Mouse (Mus musculus): Measurements from ENCODE around the gene Vmn1r131. TPM values are rescaled to one million over a fixed set of nuclear protein-coding genes. Genes with fewer than 3 reads are reported as not detected.
"Not testable (repeated sequence)": the region's sequence is repeated elsewhere in the genome, so short reads cannot be mapped to it uniquely, and the experiment has no call there.

The Vmn1r131 gene
- not detected in 2 replicates for polyA plus RNA-seq (2015; fragmentation: Nextera tagmentation; extraction: Ambion mirVana)

- not testable (repeated sequence) for H3K4me1 ChIP-seq; H3K36me3 ChIP-seq; H3K4me2 ChIP-seq; H3K27ac ChIP-seq; H3K9me3 ChIP-seq; H3K9ac ChIP-seq; ATAC-seq (ENCODE audit: insufficient read depth, low FRiP score, low read depth); H3K27me3 ChIP-seq (replicated peaks); H3K4me3 ChIP-seq (replicated peaks)
- no CpG with 5 or more reads among the region's 2 CpGs for WGBS
Measured at GRCm38 (mm10) chr7:21545990-21546389, at the start of gene Vmn1r131. Vmn1r131 (minus strand) TSS chr7:21546090.

- H3K9ac ChIP-seq = not testable (repeated sequence)
Measured at GRCm38 (mm10) chr7:21511480-21511879, 34.4 kb downstream of the Vmn1r131 start, which contains the start of gene Vmn1r130. Vmn1r130 (plus strand) TSS chr7:21511780.

More at GRCm38 (mm10) chr7:21511480-21511879, 34.4 kb downstream of the Vmn1r131 start, which contains the start of gene Vmn1r130:
- H3K4me3 ChIP-seq (replicated peaks); H3K4me1 ChIP-seq; ATAC-seq (ENCODE audit: insufficient read depth, low FRiP score, low read depth); H3K4me2 ChIP-seq; H3K9me3 ChIP-seq; H3K27me3 ChIP-seq (replicated peaks); H3K36me3 ChIP-seq; H3K27ac ChIP-seq: not testable (repeated sequence)
- no CpG with 5 or more reads among the region's 3 CpGs for WGBS

Other genes starting within 250 kb of the Vmn1r131 start
- not detected in 2 replicates for gene Vmn1r126, start 244.6 kb downstream of the Vmn1r131 start, polyA plus RNA-seq (2015; fragmentation: Nextera tagmentation; extraction: Ambion mirVana)
- not detected in 2 replicates for gene Vmn1r127, start 226.2 kb downstream of the Vmn1r131 start, polyA plus RNA-seq (2015; fragmentation: Nextera tagmentation; extraction: Ambion mirVana)
- gene Vmn1r128, start 196.7 kb downstream of the Vmn1r131 start, polyA plus RNA-seq (2015; fragmentation: Nextera tagmentation; extraction: Ambion mirVana) = not detected in 2 replicates
- not detected in 2 replicates for gene Vmn1r129, start 184.8 kb downstream of the Vmn1r131 start, polyA plus RNA-seq (2015; fragmentation: Nextera tagmentation; extraction: Ambion mirVana)
- gene Gm6882, start 113.3 kb downstream of the Vmn1r131 start, polyA plus RNA-seq (2015; fragmentation: Nextera tagmentation; extraction: Ambion mirVana) = not detected in 2 replicates
- not detected in 2 replicates for gene Vmn1r130, start 34.3 kb downstream of the Vmn1r131 start, polyA plus RNA-seq (2015; fragmentation: Nextera tagmentation; extraction: Ambion mirVana)
- gene Vmn1r132, start 68.0 kb upstream of the Vmn1r131 start, polyA plus RNA-seq (2015; fragmentation: Nextera tagmentation; extraction: Ambion mirVana) = not detected in 2 replicates
- gene Gm4175, start 215.4 kb upstream of the Vmn1r131 start, polyA plus RNA-seq (2015; fragmentation: Nextera tagmentation; extraction: Ambion mirVana) = not detected in 2 replicates

Measured in stomach, embryonic 15.5 days (tissue).